8 mouse cellular contexts compared by ENCODE assay signal in genomic region chr11:96976911-96977591, GRCm38 (mm10). TPM values are rescaled to one million over a fixed set of nuclear protein-coding genes. Genes with fewer than 3 reads are reported as not detected.
A peak's percentile ranks its signal among the peaks of the same experiment; 100 is the strongest.
DNase-seq lines count a peak whose midpoint lies in the region; ATAC-seq and TF ChIP-seq lines count a peak whose summit lies in the region.

No protein-coding gene starts in this region.

- in situ Hi-C loops in Patski (cut with MboI; ENCODE audit: low pct_unique_long_range_greater_than_20kb) = no loop called here

- POLR2A ChIA-PET in Patski (lab: Charles Lee) = interaction anchor here (1.6 kb wide), 1 partner anchor 33 kb away, joined by 5 read pairs; the partner anchor contains the start of gene Pnpo

- CTCF ChIA-PET in Patski (lab: Charles Lee) = interaction anchor here (1.3 to 6.0 kb wide), 2 partner anchors 13 to 50 kb away, joined by 6 to 42 read pairs; partner anchors contain the start of gene Scrn2

- peak; percentile 37 for ATAC-seq in Patski
- ATAC-seq in forebrain, embryonic 14.5 days = peak; percentile 76

- H3K9ac ChIP-seq in forebrain, embryonic 14.5 days (ENCODE audit: low read length) = peak overlapping the region; percentile 94

- TF ChIP-seq CTCF in Patski (IDR thresholded peaks at IDR 0.05) = no peak

- H3K4me1 ChIP-seq in forebrain, embryonic 14.5 days (ENCODE audit: control insufficient read depth, insufficient read depth, low read length) = peaks cover 13% of the 10 kb centered on the region

- intact Hi-C loops in heart, postnatal 14 days (cut with DNase I) = no loop called here

- H3K36me3 ChIP-seq in forebrain, embryonic 14.5 days (ENCODE audit: control insufficient read depth, insufficient read depth, low read length) = no peaks in the 10 kb centered on the region

- DNase-seq in Patski (ENCODE audit: low read depth, low spot score) = no peak
- DNase-seq in c-Kit-positive CD71-positive TER-119-negative erythroid progenitor cells, embryonic 14.5 days (ENCODE audit: low read depth) = peak; percentile 70
- peak; percentile 89 for DNase-seq in forebrain, embryonic 14.5 days (ENCODE audit: low spot score)
- DNase-seq in heart, postnatal 14 days = peak; percentile 93 to 95
- peak; percentile 85 for DNase-seq in layer of hippocampus, postnatal 36 days
- DNase-seq in lung, postnatal 4 days = peak; percentile 92 to 95
- peak; percentile 83 for DNase-seq in right cerebral cortex, postnatal 4 days
- DNase-seq in yolk sac, embryonic 10.5 days (ENCODE audit: low spot score) = no peak

- peak overlapping the region; percentile 79 for H3K4me3 ChIP-seq in forebrain, embryonic 14.5 days (ENCODE audit: low read depth, low read length)

- WGBS in forebrain, embryonic 14.5 days = 1% methylated on average over 38 of the region's 50 CpGs

- H3K27me3 ChIP-seq in Patski = no peaks in the 10 kb centered on the region
- no peaks in the 10 kb centered on the region for H3K27me3 ChIP-seq in forebrain, embryonic 14.5 days (replicated peaks; ENCODE audit: control insufficient read depth, insufficient read depth, low read length)

- H3K27ac ChIP-seq in forebrain, embryonic 14.5 days (ENCODE audit: low read depth, low read length) = peak overlapping the region; percentile 96

- H3K4me2 ChIP-seq in forebrain, embryonic 14.5 days (ENCODE audit: low read length) = peak overlapping the region; percentile 53

- H3K9me3 ChIP-seq in forebrain, embryonic 14.5 days (replicated peaks; ENCODE audit: control insufficient read depth, low read length) = no peaks in the 10 kb centered on the region

RNA-seq across cellular contexts. Expression of gene Sp2, which starts 5.7 kb away (rescaled TPM):
- 13.0 TPM for polyA plus RNA-seq in Patski (2021)
- polyA plus RNA-seq in forebrain, embryonic 14.5 days (2014; fragmentation: Nextera tagmentation; extraction: Ambion mirVana) = 14.3 and 14.6 TPM in 2 replicates
- 10 to 100 TPM; 11.4 to 12.0 TPM for total RNA-seq in heart, postnatal 14 days (2021)
- total RNA-seq in layer of hippocampus, postnatal 36 days (2021) = 10 to 100 TPM; 12.3 to 12.6 TPM

RNA-seq across cellular contexts. Expression of gene Pnpo, which starts 33.3 kb away (rescaled TPM):
- 26.5 TPM for polyA plus RNA-seq in Patski (2021)
- polyA plus RNA-seq in forebrain, embryonic 14.5 days (2014; fragmentation: Nextera tagmentation; extraction: Ambion mirVana) = 19.0 and 21.9 TPM in 2 replicates
- 10 to 100 TPM; 14.1 to 15.0 TPM for total RNA-seq in heart, postnatal 14 days (2021)
- total RNA-seq in layer of hippocampus, postnatal 36 days (2021) = 10 to 100 TPM; 29.8 to 34.5 TPM

RNA-seq across cellular contexts. Expression of gene Sp6, which starts 36.1 kb away (rescaled TPM):
- polyA plus RNA-seq in Patski (2021) = 0.53 TPM
- 0.17 TPM in 1 of 2 replicates, not detected in the other for polyA plus RNA-seq in forebrain, embryonic 14.5 days (2014; fragmentation: Nextera tagmentation; extraction: Ambion mirVana)
- total RNA-seq in heart, postnatal 14 days (2021) = under 1 TPM; 0.07 to 0.12 TPM
- 1 to 10 TPM in 1 of 2 experiments, under 1 TPM in 1; 0.78 to 1.2 TPM for total RNA-seq in layer of hippocampus, postnatal 36 days (2021)

RNA-seq across cellular contexts. Expression of gene Prr15l, which starts 49.1 kb away (rescaled TPM):
- 2.1 TPM for polyA plus RNA-seq in Patski (2021)
- 0.09 TPM in 1 of 2 replicates, not detected in the other for polyA plus RNA-seq in forebrain, embryonic 14.5 days (2014; fragmentation: Nextera tagmentation; extraction: Ambion mirVana)
- total RNA-seq in heart, postnatal 14 days (2021) = 1 to 10 TPM in 1 of 2 experiments, under 1 TPM in 1; 0.88 to 1.8 TPM
- not detected for total RNA-seq in layer of hippocampus, postnatal 36 days (2021)

RNA-seq across cellular contexts. Expression of gene Scrn2, which starts 52.7 kb away (rescaled TPM):
- polyA plus RNA-seq in Patski (2021) = 47.0 TPM
- polyA plus RNA-seq in forebrain, embryonic 14.5 days (2014; fragmentation: Nextera tagmentation; extraction: Ambion mirVana) = 15.0 and 15.4 TPM in 2 replicates
- total RNA-seq in heart, postnatal 14 days (2021) = 10 to 100 TPM; 10.2 to 11.6 TPM
- total RNA-seq in layer of hippocampus, postnatal 36 days (2021) = 1 to 10 TPM; 4.5 to 4.9 TPM

Comparison
In these comparisons a context has a peak if more than half of its experiments do, and no peak if none do; other contexts are left out.
1. DNase-seq: peak in c-Kit-positive CD71-positive TER-119-negative erythroid progenitor cells, embryonic 14.5 days (single experiment), forebrain, embryonic 14.5 days (single experiment), heart, postnatal 14 days (2 of 2), layer of hippocampus, postnatal 36 days (2 of 2), lung, postnatal 4 days (2 of 2) and right cerebral cortex, postnatal 4 days (single experiment); none in Patski (single experiment) and yolk sac, embryonic 10.5 days (single experiment).